Mouse (Mus musculus) heart, adult 18-20 months (tissue): ENCODE data around the gene Aoc1. TPM values are rescaled to one million over a fixed set of nuclear protein-coding genes. Genes with fewer than 3 reads are reported as not detected.
"Not testable (repeated sequence)": the region's sequence is repeated elsewhere in the genome, so short reads cannot be mapped to it uniquely, and the experiment has no call there.

ENCODE experiments used
- DNase-seq, 2 experiments: peaks; one replicate each; pipeline ENCODE4 v3.0.0; 2021 to 2022; ENCODE audit warnings: mixed read lengths in 1 of 2
- total RNA-seq, 2 experiments: library from RNA; stranded (reverse); gene quantifications; 2 replicates each; pipeline ENCODE4 v1.2.3; 2021

Gene Aoc1
- total RNA-seq, 2 experiments from 2014 or later, result not detected

- DNase-seq, result no peak
Observed at GRCm38 (mm10) chr6:48860851-48861250, 11.8 kb upstream of the Aoc1 start.

- DNase-seq, result no peak
Observed at GRCm38 (mm10) chr6:48861616-48862280, 10.9 kb upstream of the Aoc1 start.

- no peak for DNase-seq
Observed at GRCm38 (mm10) chr6:48862816-48863215, 9.9 kb upstream of the Aoc1 start.

- DNase-seq, result no peak
Observed at GRCm38 (mm10) chr6:48863488-48863887, 9.2 kb upstream of the Aoc1 start.

- no peak for DNase-seq
Observed at GRCm38 (mm10) chr6:48864181-48864580, 8.5 kb upstream of the Aoc1 start.

- no peak for DNase-seq
Observed at GRCm38 (mm10) chr6:48864723-48865122, 8.0 kb upstream of the Aoc1 start.

- no peak for DNase-seq
Observed at GRCm38 (mm10) chr6:48865152-48865745, 7.4 kb upstream of the Aoc1 start.

GRCm38 (mm10) chr6:48866355-48866950 lies 6.2 kb upstream of the Aoc1 start:
- not testable (repeated sequence) for DNase-seq

- no peak for DNase-seq
Observed at GRCm38 (mm10) chr6:48867158-48867557, 5.5 kb upstream of the Aoc1 start.

- no peak for DNase-seq
Observed at GRCm38 (mm10) chr6:48869774-48870173, 2.9 kb upstream of the Aoc1 start.

GRCm38 (mm10) chr6:48874576-48874975 lies 1.9 kb downstream of the Aoc1 start:
- no peak for DNase-seq

GRCm38 (mm10) chr6:48875515-48875914 lies 2.8 kb downstream of the Aoc1 start:
- no peak for DNase-seq

- DNase-seq, result no peak
Observed at GRCm38 (mm10) chr6:48876510-48877135, 3.9 kb downstream of the Aoc1 start.

GRCm38 (mm10) chr6:48894203-48894602 lies 21.5 kb downstream of the Aoc1 start:
- no peak for DNase-seq

GRCm38 (mm10) chr6:48894938-48895818 lies 22.5 kb downstream of the Aoc1 start:
- no peak for DNase-seq

GRCm38 (mm10) chr6:48895941-48896340 lies 23.2 kb downstream of the Aoc1 start:
- no peak for DNase-seq

GRCm38 (mm10) chr6:48896956-48897355 lies 24.3 kb downstream of the Aoc1 start:
- DNase-seq, result no peak

GRCm38 (mm10) chr6:48901316-48901715 lies 28.6 kb downstream of the Aoc1 start:
- DNase-seq, result not testable (repeated sequence)

GRCm38 (mm10) chr6:48902511-48903406 lies 30.1 kb downstream of the Aoc1 start:
- no peak for DNase-seq

- no peak for DNase-seq
Observed at GRCm38 (mm10) chr6:48903437-48903836, 30.7 kb downstream of the Aoc1 start.

GRCm38 (mm10) chr6:48905606-48906005 lies 32.9 kb downstream of the Aoc1 start:
- no peak for DNase-seq
